Mouse (Mus musculus) spleen, adult 12 weeks (tissue): Measurements from ENCODE around the gene Plekhd1.

ENCODE experiments used
- DNase-seq: peaks from one replicate; pipeline ENCODE4 v3.0.0; 2022; ENCODE audit warnings: low spot score

Gene Plekhd1

GRCm38 (mm10) chr12:80692269-80692972 lies at the start of gene Plekhd1:
TSS of gene Plekhd1 (plus strand) at chr12:80692591.
- no peak for DNase-seq

DNA sequence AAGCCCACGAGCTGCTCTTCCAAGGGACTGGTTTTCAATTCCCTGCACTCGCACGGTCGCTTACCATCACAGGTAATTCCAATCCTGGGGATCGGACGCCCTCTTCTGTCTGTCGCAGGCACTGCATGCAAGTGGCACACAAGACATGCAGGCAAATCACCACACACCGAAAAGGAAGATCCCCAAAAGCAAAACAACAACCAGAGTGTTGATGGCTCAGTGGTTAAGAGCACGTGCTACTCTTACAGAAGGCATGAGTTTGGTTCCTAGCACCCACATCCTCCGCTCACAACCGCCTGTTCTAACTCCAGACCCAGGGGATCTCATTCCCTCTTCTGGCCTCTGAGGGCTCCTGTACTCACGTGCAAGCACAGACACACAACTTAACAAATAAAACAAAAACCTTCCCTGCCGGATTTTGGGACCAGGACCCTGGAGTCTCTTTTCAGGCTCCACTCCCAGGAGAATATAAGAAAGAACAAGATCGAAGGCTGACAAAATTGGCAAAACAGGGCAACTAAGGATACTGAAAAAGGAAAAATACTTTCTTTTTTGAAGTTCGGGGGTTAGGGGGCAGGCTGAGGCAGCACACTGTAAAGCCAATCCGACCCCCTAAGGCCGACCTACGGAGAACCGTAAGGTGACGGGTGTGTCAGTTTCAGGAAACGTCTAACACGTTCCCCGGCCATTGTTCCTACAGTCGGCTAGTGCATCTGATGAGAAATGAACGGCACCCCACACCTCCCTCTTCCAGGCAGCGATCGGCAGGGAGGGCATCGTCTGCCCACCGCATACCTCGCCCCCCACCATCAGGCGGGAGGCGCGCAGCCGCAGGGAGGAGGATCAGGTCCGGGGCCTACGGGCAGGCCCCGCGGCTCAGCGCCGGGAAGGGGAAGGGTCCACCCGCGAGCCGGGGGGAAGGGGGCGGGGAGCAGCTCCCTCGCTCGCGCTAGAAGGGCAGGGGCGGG lies 49.4 kb upstream of the Plekhd1 start:
- DNase-seq, result peak; percentile 74

GRCm38 (mm10) chr12:80643693-80644505 lies 48.5 kb upstream of the Plekhd1 start, which contains the start of the genes Slc39a9 and Erh:
TSS of gene Slc39a9 (plus strand) at chr12:80643883.
TSS of gene Erh (minus strand) at chr12:80644341.
- DNase-seq, result peak; percentile 92

DNA sequence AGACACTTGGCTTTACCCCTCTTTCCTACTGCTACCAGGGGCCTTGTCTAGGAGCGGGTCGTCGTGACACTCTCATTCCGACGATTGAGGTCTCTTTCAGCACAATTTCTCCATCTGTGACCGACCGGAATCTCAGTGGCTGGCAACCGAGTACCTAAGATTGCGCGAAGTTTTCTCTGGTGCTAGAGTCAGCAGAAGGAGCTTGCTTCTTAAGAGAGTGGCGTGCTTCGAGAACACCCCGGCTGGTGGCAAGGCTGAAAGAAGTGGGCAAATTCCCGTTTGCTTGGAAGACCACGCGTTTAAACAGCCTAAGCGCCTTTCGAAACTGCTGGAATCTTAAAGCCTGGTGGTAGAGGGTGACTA lies 47.9 kb upstream of the Plekhd1 start:
- no peak for DNase-seq

DNA sequence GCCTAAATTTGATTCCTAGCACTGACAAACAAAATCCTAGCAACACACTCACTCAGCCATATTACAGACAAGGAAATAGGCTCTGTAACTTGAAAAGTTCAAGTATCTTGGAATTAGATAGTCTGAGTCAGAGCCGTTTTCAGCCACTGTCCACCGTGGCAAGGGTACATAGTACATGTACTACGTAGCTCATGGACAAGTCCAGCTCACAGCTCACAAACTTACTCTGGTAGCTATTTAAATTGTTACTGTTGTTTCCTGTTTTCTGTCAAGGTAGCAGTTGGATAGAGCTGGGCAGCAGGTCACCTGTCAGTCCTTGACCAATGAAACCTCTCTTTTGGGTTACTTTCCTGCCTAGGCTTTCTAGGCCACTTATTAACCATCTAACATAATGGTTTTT lies 46.0 kb upstream of the Plekhd1 start:
- DNase-seq, result no peak

DNA sequence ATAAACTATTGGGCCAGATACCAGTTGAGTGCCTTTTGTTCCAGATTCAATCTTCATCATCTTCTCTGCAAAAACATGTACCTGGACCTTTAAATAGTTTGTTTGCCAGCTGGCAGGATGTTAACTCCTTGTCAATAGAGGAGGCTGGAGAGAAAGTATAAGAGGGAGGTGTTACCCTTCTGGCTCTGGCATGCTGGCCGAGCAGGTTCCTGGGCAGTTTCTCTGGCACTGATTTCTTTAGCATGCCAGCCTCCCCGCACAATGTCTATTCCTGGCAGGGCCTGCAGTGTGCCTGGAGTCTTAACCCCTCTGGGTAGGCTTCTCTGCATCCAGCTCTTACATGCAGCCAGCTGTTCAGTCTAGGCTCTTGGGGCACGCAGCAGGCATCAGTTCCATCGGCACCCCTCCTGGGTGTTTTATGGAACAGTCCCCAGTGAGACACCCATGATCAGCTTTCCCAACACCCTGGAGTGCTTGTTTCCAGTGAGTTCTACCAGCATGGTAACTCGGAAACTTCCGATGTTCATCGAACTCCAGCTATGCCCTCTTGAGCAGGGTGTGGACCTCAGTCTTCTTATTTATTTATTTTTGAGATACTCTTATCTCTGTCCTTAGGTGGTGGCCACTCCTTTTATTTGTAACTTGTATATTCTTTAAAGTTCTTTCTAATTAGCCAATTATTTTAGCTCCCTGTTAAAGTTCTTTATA lies 38.3 kb upstream of the Plekhd1 start:
- no peak for DNase-seq

GRCm38 (mm10) chr12:80654659-80655025 lies 37.7 kb upstream of the Plekhd1 start:
- no peak for DNase-seq

- no peak for DNase-seq
Observed at GRCm38 (mm10) chr12:80658661-80659060, 33.7 kb upstream of the Plekhd1 start.

DNA sequence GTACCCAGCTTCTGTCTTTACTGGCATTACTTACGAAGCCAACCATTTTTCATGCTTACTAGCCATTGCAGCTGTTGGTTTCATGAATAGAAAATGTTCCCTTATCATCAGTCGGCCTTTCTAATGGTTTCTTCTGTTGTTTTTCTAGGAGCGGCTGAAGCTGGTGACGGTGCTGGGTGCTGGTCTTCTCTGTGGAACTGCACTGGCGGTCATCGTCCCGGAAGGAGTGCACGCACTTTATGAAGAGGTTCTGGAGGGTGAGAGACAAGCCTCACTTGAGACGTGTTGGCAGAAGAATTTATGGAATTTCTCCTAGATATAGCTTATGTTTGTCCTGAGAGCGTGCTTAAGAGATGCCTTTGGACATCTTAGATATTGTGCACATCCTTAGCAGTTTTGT lies 30.1 kb upstream of the Plekhd1 start:
- no peak for DNase-seq

- no peak for DNase-seq
Observed at GRCm38 (mm10) chr12:80663935-80664334, 28.5 kb upstream of the Plekhd1 start.

DNA sequence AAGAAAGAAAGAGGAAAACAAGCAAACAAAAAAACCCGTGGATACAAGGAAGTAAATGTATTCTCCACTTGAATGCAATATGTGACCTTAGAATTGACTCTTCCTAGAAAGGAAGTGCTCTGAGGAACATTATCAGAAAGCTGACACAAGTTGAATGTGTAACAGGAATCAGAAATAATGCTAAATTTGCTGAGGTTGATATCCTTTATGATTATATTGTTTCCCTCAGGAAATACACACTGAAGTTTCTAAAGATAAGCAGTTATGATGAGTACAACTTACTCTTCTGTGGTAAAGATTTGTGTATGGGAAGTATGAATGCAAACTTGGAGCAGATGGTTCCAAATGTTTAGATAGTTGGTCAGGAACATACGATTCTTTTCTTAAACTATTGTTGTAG lies 24.0 kb upstream of the Plekhd1 start:
- DNase-seq, result no peak

DNA sequence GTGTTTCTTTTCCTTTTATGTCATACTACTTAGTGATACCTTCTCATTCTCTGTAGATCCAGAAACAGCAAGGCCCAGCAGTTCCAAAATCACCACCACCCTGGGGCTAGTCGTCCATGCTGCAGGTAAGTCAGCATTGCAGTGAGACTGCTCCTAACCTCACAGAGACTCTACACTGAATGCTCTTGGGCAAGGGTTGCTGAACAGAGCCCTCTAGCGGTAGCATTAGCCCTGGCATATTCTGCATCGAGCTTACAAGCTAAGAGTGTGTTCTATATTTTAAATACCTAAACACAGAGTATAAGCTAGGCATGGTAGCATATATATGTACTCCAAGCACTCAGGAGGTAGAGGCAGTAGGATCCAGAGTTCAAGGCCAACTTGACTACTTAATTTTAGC lies 19.2 kb upstream of the Plekhd1 start:
- no peak for DNase-seq

DNA sequence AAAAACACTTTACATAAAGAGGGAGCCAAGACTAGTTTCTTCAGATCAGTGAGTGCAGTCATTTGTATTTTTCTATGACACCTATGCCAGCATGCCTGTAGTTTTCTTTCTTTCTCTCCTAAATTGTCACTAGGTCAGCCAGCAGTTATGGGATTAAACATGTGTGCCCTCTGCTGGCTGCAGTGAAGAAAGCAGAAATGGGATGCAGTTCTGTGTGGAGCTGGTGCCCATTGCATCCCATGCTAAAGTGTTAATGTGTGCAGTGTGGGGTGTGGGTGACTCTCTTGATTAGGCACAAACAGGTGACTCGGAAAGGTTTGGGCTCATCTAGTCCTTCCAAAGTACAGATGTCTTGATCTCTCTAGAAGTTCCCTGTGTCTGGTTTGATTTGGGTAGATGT lies 11.1 kb upstream of the Plekhd1 start:
- DNase-seq, result no peak

DNA sequence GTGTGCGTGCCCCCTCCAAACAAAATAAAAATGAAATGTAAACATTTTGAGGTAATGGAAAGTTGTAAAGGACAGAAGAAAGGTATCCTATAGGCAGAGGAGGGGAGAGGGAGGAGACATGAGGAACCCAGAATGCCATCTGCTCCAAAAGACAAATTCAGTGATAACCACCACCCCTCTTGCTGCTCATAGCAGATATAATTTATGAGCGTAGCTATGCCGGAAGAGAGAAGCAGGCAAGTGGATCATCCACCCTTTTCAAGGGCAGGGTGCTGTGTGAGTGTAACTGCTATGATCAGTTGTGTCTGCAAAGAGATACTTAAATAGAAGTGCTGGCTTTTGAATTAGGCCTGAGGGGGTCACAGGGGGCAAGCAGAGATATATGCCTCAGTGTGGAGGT lies 8.8 kb upstream of the Plekhd1 start:
- no peak for DNase-seq

GRCm38 (mm10) chr12:80684316-80684715 lies 8.1 kb upstream of the Plekhd1 start:
- no peak for DNase-seq

DNA sequence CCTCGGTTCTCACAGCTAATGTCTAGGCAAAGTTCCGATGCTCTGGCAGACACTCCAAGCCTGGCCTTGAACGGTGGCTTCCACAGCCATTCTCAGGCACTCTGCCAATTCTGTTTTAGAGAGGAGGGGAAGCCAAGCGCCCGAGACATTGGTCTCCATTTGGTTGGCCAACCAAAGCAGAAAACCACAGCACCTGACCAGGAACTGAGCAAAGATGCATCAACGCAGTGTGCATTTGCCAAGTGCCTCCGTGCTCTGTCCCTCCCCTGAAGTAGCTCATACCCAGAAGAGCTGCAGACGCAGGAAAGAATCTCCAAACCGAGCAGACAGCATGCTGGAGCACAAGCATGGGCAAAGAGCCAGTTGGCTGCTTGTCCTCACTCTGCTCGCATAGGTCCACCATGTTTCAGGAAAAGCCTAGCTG lies 4.6 kb upstream of the Plekhd1 start:
- no peak for DNase-seq

DNA sequence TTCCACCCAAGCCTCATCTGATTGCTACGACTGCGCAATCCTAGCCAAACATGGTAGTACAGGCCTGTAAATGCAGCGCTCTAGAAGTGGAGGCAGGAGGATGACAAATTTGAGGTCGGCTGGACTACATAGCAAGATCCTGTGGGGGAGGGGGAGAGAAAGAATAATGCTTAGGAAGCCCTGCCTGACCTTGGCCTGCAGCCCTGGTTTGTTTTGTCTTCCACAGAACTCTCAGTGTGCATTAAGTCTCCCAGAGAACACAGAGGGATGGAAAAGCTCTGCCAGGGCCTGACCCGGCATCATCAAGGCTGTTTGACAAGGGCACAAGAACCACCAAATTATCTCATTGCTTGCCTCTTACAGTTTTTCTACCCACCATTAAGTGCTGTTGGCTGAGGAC lies 2.7 kb upstream of the Plekhd1 start:
- DNase-seq, result no peak

- no peak for DNase-seq
Observed at GRCm38 (mm10) chr12:80691671-80692091, 710 bp upstream of the Plekhd1 start.

DNA sequence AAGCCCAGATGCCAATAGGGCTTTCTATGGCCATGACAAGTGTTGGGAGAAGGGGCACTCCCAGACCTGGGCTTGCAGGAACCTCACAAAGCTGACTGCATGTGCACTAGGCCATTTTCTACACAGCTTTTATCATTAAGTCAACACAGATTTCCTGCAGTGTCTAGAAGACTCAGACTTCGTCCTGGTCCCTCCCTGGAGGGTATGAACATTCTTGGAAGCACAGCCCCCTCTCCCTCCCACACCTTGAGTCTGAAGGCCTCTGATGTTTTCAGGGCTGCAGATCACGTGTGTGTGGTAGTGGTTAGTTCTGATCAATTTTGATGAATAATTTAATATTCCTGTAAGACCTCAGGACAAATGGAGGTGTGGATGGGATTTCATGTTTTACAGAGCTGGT lies 1.3 kb downstream of the Plekhd1 start:
- DNase-seq, result no peak

DNA sequence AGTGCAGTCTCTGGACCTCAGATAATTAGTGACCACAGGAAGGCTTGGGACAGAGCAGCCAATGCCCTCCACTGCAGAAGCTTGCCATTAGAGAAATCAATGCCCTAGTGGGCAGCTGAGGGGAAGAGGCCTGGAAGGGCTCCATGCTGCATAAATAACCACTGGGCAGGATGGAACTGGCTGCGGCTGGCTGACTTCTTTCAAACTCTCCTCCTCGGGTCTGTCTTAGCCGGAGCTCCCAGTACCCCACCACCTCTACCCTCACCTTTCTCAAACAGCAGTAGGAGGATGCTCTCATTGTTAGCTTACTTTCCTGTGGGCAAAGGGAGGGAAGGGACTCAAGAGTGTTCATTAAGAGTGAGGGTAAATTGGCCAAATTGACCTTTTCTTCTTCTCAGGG lies 2.6 kb downstream of the Plekhd1 start:
- DNase-seq, result no peak

- DNase-seq, result peak; percentile 35
Observed at GRCm38 (mm10) chr12:80698526-80699143, 6.2 kb downstream of the Plekhd1 start.
